ENCODE assay signal across 9 mouse cellular contexts in the genomic region with DNA sequence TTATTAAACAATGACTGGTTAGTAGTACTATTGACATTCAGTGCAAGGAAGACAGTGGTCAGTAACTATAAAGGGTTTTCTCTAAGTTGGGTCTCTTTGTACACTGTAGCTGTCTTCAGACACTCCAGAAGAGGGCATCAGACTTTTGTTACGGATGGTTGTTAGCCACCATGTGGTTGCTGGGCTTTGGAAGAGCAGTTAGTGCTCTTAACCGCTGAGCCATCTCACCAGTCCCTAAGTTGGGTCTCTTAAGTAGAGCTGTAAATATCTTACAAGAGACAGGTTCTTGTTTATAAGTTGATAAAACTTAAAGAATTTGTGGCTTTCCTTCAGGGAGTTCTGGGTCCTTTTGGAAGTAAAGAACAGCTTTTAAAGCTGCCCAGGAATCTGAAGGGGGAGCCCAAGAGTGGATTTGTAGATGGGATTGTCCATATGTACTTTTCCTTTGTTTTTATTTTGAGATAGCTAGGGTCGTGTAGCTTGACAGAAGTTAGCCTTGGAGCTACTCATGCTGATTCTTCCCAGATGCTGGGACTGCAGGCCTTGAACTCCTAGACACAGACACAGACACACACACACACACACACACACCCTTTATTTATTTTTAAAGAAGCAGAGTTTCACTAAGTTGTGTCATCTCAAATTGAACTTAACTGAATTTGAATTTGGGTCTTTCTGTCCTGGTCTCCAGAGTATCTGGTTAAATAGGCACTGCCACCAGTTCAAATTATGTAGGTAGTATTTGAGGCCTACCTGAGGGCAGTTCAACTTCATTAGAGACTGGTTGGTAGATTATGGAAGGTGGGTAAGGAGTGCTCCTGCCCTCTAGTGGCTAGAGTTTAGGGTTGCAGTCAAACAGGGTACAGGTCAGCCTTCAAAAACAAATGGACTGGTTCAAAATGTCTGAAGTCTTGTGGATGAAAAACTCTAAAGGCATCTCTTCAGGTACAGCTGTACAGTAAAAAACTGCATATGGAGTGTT. TPM values are rescaled to one million over a fixed set of nuclear protein-coding genes. Genes with fewer than 3 reads are reported as not detected.
DNase-seq lines count a peak whose midpoint lies in the region; ATAC-seq and TF ChIP-seq lines count a peak whose summit lies in the region.
"Had no signal": no experiment of that assay in that cellular context is flagged by ENCODE, and none has a peak within 500 bp of the region (broad histone marks: within the 10 kb centered on the region; RNA-seq: fewer than 3 reads in every experiment).

No protein-coding gene starts in this region.

- TF ChIP-seq EP300 in lung, postnatal 0 days (IDR thresholded peaks at IDR 0.05) = no peak

- 37% methylated on average over 3 of the region's 3 CpGs for WGBS in lung, postnatal 0 days

- no peak overlapping the region for H3K4me2 ChIP-seq in lung, postnatal 0 days (replicated peaks; ENCODE audit: low read depth, low read length)
- H3K4me2 ChIP-seq: midbrain, embryonic 12.5 days had no signal

- no peak overlapping the region for H3K9ac ChIP-seq in lung, postnatal 0 days (replicated peaks; ENCODE audit: low read depth)
- H3K9ac ChIP-seq: midbrain, embryonic 12.5 days had no signal

- peaks cover 16% of the 10 kb centered on the region; the same call in 1 of the 2 replicates for H3K4me1 ChIP-seq in lung, postnatal 0 days (ENCODE audit: insufficient read depth, low read depth, low read length)

- intact Hi-C loops in heart, postnatal 25 days (cut with DNase I) = loop anchor here (1.0 to 5.0 kb wide), 3 partner anchors 16 to 79 kb away; partner anchors contain the start of gene Zfp637

- peak overlapping the region; percentile 32; the same call in 1 of the 2 replicates for H3K27ac ChIP-seq in lung, postnatal 0 days (ENCODE audit: low read length)
- H3K27ac ChIP-seq: midbrain, embryonic 12.5 days had no signal

- H3K9me3 ChIP-seq in lung, postnatal 0 days (ENCODE audit: low read length) = no peaks in the 10 kb centered on the region
- H3K9me3 ChIP-seq: midbrain, embryonic 12.5 days had no signal

- H3K4me3 ChIP-seq in lung, postnatal 0 days (ENCODE audit: low read depth, low read length) = no peak overlapping the region
- H3K4me3 ChIP-seq: midbrain, embryonic 12.5 days had no signal

- DNase-seq in heart, adult 11 months = peak; percentile 92
- DNase-seq in heart, postnatal 25 days (ENCODE audit: low spot score) = no peak
- peak; percentile 72 for DNase-seq in c-Kit-negative CD71-positive TER-119-positive erythroid progenitor cells, embryonic 14.5 days (ENCODE audit: low read depth, low spot score)
- peak; percentile 89 for DNase-seq in induced T-regulatory cell, adult 2 months (ENCODE audit: low read depth)
- DNase-seq in lung, postnatal 0 days (ENCODE audit: low spot score) = peak; percentile 84
- DNase-seq in right cerebral cortex, adult 2 months (ENCODE audit: low spot score in 2 of 2) = no peak
- DNase-seq in testis, postnatal 14 days (ENCODE audit: low spot score) = no peak

- H3K36me3 ChIP-seq in lung, postnatal 0 days (ENCODE audit: insufficient read depth, low read length) = peaks cover 5% of the 10 kb centered on the region; the same call in 1 of the 2 replicates

- TF ChIP-seq CTCF in lung, postnatal 0 days (IDR thresholded peaks at IDR 0.05) = peak; percentile 90

- no peaks in the 10 kb centered on the region for H3K27me3 ChIP-seq in lung, postnatal 0 days (replicated peaks; ENCODE audit: insufficient read depth, low read length)
- H3K27me3 ChIP-seq: midbrain, embryonic 12.5 days had no signal

- peak; percentile 32 for ATAC-seq in CD4-positive, CD25-positive, alpha-beta regulatory T cell, adult 4 months
- ATAC-seq in lung, postnatal 0 days = no peak

RNA-seq across cellular contexts. Expression of gene Fxyd4, which starts 16.5 kb away (rescaled TPM):
- total RNA-seq in heart, postnatal 25 days (2021) = not detected
- 10 to 100 TPM in 1 of 2 experiments, 1 to 10 TPM in 1; 7.6 to 14.3 TPM for polyA plus RNA-seq in CD4-positive, CD25-positive, alpha-beta regulatory T cell, adult 4 months (2017; shearing (Covaris generic))
- 12.4 and 19.8 TPM in 2 replicates for polyA plus RNA-seq in lung, postnatal 0 days (2015; fragmentation: Nextera tagmentation; extraction: Ambion mirVana)

RNA-seq across cellular contexts. Expression of gene Hnrnpf, which starts 20.8 kb away (rescaled TPM):
- 100 to 1,000 TPM; 192 to 213 TPM for total RNA-seq in heart, postnatal 25 days (2021)
- 1,000 to 10,000 TPM; 1,072 to 1,239 TPM for polyA plus RNA-seq in CD4-positive, CD25-positive, alpha-beta regulatory T cell, adult 4 months (2017; shearing (Covaris generic))
- polyA plus RNA-seq in lung, postnatal 0 days (2015; fragmentation: Nextera tagmentation; extraction: Ambion mirVana) = 393 and 433 TPM in 2 replicates

RNA-seq across cellular contexts. Expression of gene Zfp239, which starts 59.0 kb away (rescaled TPM):
- under 1 TPM; 0.16 to 0.25 TPM for total RNA-seq in heart, postnatal 25 days (2021)
- polyA plus RNA-seq in CD4-positive, CD25-positive, alpha-beta regulatory T cell, adult 4 months (2017; shearing (Covaris generic)) = 1 to 10 TPM; 2.4 to 3.3 TPM
- polyA plus RNA-seq in lung, postnatal 0 days (2015; fragmentation: Nextera tagmentation; extraction: Ambion mirVana) = 0.97 and 1.3 TPM in 2 replicates

Comparison
In these comparisons a context has a peak if more than half of its experiments do, and no peak if none do; other contexts are left out.
1. DNase-seq: peak in heart, adult 11 months (single experiment), c-Kit-negative CD71-positive TER-119-positive erythroid progenitor cells, embryonic 14.5 days (single experiment), induced T-regulatory cell, adult 2 months (single experiment) and lung, postnatal 0 days (single experiment); none in heart, postnatal 25 days (single experiment), right cerebral cortex, adult 2 months (0 of 2) and testis, postnatal 14 days (single experiment).